Mouse (Mus musculus) T-helper 2 cell (primary cell): ENCODE measurements around the gene Mab21l3.

ENCODE experiments used
- in situ Hi-C: fragments of 300-600 bp; cut with MboI, MseI; formaldehyde crosslinking; loops from one replicate; pipeline ENCODE4 v1.15.1; 2025; ENCODE audit warnings: high pct_unique_total_duplicates

The Mab21l3 gene

DNA sequence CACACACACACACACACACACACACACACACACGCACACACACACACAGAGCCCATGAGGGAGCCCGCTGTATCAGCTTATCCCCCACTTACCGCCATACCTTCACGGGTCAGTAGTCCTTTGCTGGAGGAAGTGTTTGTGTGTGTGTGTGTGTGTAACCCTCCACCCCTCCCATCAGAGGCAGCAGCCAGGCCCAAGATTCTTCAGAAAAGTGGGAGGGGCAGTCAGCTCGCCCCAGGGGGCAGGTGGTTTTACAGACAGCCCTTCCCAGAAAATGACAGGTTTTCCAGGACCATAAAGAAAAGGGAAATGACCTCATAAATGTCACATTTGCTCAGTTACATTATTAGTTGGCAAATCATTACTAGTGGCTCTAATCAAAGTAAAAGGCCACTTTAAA, at the start of gene Mab21l3:
Gene Mab21l3, minus strand, starts transcription at position 144 of the 400 bp plus-strand sequence.
- in situ Hi-C loops: no loop called here

DNA sequence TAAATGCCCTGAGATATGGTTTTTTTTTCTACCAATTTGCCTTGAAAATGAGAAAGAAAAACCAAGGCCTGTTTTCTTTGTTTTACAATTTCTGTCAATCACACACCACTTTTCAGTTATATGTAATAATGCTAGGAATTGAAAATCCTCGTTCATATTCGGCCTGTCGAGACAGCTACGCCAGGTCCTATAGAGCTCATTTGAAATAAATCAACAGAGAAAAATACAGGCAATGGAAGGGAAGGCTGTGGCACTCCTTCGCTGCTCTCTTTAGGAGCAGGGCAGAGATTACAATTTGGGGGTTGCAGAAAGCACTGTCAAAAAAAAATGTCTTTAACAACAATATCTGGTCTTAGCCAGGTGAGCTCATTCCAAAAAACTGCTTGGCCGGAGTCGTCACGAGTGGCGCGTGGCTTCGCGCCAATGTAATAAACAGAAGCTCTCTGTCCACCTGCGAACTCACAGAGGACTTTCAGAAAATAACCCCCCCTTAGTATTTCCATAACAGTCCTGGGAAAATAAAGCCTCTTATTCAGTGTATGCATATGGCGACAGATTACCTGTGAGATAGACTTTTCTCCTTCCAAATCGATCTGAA, 48.7 kb upstream of the Mab21l3 start:
- in situ Hi-C loops: no loop called here

- in situ Hi-C loops: no loop called here
Observed at GRCm38 (mm10) chr3:101896893-101897292, 48.1 kb upstream of the Mab21l3 start.

DNA sequence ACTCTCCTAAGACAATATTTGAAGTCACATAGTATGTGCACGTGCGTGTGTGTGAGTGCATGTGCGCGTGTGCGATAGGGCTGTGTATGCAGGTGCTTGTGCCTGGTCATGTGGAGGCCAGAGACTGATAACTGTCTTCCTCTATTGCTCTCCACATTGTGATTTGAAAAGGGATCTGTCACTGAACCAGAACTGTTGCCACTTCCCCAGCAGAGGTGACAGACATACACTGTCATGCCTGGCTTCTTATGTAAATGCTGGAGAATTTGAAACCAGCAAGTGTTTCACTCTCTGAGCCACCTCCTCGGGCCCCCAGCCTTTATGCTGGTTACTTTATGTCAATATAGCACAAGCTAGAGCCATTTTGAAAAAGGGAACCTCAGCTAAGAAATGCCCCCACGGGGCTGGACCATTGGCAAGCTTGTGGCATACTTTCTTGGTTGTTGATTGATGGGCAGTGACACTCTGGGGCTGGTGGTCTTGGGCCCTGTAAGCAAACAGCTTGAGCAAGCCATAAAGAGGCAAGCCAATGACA, 46.7 kb upstream of the Mab21l3 start:
- in situ Hi-C loops: no loop called here

DNA sequence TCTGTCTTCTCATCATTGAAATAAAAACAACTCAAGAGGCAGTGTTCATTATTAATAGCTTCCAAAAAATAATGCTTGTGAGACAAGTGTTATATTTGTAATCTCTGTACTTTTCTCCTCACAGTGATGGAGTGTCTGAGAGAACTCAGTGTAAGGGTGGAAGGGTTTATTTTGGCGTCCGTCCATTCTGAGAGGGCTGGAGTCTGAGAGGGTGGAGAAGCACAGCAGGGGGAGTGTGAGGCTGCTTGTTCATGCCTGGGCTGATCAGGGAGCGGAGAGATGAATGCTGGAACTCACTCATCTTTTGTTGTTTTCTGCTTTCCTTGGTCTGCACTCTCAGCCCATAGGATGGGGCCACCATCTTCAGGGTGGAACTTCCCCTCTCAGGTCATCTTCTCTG, 36.8 kb upstream of the Mab21l3 start:
- in situ Hi-C loops: no loop called here

- in situ Hi-C loops: no loop called here
Observed at GRCm38 (mm10) chr3:101885041-101885440, 36.3 kb upstream of the Mab21l3 start.

DNA sequence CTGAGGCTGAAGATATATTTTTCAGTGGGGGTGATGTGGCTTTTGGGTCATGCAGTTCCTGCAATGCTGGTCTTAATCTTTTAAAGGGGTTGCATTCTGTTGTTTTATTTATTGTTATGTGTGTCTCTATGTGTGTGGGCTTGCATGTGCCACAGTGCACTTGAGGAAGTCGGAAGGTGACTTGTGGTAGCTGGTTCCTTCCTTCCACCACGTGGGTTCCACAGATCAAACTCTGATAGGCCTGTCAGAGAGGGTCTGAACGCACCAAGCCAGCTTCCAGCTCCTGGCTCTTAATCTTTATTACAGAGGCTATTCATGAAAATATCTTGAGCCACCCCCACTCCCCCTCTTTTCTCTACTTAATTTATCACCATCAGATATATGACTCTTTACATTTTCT, 35.1 kb upstream of the Mab21l3 start:
- in situ Hi-C loops: no loop called here

DNA sequence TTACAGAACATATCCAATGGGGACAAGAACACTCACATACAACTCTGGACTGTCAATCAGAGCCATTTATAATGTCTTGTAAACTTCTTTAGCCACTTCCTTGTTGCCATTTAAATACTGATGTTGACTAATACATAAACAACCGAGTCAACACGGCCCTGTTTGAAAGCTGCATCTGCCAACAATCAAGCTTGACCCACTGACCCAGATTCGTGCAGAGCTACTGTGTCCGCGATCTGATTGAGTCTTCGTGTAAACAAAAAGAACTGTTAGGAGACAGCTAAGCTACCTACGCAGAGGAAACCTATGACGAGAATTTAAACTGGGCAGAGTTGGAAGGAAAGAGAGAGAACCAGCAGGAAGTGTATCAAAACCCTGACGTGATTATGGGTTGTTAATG, 33.0 kb upstream of the Mab21l3 start:
- in situ Hi-C loops: no loop called here

GRCm38 (mm10) chr3:101880818-101881217, 32.1 kb upstream of the Mab21l3 start:
- in situ Hi-C loops: no loop called here

DNA sequence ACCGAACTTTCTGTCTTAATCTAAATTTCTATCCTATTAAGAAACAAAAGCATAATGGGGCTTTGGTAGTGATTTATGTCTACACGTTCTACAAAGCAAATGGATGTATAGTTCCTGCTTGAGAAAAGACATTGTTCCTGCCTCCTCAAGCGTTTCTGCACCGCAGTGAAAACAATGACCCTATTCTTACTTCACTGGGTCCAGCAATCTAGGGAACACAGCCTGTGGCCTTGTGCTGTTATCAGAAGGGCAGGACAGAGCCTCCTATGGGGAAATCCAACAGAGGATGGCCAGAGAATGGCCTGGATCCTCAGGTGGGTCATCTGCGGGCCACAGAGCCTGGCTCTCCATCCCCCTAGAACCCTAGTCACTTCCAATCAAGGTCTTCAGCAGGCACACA, 29.4 kb upstream of the Mab21l3 start:
- in situ Hi-C loops: no loop called here

DNA sequence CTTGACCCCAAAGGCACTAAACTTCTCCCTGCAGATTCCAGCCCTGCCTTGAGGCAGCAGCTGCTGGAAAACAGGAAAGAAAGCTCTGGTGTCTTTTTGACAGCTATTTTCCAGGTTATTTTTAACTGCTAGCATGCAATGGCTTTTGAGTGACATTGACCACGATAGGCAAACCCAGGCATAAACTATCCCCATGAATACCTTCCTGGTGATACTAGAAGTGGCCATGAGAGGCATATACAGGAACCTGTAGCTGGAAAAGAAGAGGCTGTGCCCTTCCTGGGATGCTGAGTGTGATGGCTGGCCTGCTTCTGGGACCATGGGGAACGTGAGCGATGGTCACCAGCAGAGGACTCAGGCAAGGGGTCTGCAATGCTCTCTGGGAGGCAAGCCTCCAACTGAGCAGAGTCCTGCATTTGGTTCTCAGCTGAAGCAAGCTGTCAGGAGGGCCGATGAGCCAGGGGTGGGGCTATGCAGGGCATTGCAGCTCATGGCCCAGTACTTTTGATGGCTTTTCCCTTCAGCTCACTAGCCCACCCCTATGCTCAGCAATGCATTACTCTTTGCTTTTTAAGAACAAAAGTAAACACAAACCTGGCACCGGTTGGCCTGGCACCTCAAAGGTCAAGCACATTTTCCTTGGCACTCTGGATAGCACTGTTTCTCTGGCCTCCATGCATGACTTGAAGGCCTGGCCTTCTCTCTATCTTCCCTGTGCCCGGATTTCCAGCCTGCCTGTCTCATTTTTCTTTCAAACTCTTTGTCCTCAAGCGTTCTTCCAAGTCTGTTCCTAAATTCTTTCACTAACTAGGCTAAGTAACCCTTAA, 27.9 kb upstream of the Mab21l3 start:
- in situ Hi-C loops: no loop called here

DNA sequence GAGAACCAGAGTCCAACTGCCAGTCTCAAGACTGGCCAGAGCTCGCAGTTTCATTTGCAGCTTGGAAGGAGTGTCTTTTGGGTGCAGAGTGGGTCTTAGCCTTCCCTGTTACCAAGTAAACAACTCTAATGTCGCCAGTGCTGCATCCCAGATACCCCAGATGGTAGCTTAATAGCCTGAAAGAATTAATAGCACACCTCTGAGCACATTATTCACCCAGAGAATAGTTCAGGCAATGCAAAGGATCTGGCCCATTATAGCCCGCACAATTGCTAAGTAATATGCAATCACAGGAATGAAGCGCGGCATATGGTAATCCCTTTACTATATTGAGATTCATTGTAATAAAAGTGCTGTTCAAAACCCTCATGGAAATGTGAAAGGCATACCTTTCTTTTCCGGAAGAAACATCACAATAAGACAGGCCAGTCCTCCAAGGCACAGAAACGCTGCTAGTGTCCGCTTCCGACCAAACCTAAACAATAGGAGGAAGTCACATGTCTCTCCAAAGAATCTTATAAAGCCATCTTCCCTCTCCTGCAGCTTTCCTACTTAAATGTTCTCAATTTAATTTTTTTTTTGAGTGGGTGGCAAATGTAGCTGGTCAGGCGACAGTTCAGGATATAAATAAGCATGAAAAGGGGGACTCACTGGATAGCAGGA, 26.6 kb upstream of the Mab21l3 start:
- in situ Hi-C loops: no loop called here

- in situ Hi-C loops: no loop called here
Observed at GRCm38 (mm10) chr3:101873061-101873675, 24.4 kb upstream of the Mab21l3 start.

GRCm38 (mm10) chr3:101871951-101872350, 23.2 kb upstream of the Mab21l3 start:
- in situ Hi-C loops: no loop called here

DNA sequence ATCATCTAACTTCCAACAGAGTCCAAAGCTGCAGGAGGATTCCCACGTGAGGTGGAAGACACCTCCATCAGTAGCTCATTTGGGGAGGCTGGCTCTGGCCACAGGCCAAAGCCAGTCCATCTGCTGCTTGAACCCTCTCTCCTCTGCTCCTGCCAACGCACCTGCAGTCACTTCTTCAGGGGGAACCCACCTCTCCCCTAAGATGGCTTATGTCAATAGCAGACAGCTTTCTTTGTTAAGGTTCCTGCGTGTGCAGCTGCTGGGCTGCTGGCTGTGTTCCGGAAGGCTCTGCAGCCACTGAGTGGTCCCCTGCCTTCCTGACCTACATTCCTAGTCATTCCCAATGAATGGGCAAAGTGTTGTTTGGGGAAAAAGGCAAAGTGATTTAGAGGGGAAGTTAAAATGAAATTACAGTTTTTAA, 18.3 kb upstream of the Mab21l3 start:
- in situ Hi-C loops: no loop called here

GRCm38 (mm10) chr3:101861856-101862255, 13.1 kb upstream of the Mab21l3 start:
- in situ Hi-C loops: no loop called here

- in situ Hi-C loops: no loop called here
Observed at GRCm38 (mm10) chr3:101860151-101860550, 11.4 kb upstream of the Mab21l3 start.

DNA sequence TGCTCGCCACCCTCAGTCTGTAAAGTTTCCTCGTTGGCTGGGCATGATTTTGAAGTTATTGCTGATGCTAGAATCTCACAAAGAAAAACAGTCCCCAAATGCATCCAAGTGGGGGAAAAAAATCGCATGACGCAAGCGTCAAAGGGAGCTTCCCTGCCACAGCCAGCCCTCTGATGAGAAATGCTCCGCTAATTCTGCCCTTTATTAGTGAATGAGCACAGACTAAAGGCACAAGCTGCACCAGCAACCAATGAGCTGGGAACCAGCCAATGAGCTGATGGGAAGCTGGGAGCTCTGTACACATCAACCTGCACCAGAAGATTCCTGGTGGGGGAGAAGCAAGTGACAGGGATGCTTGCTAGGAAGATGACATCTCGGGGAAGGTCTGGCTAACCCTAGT, 11.0 kb upstream of the Mab21l3 start:
- in situ Hi-C loops: no loop called here

DNA sequence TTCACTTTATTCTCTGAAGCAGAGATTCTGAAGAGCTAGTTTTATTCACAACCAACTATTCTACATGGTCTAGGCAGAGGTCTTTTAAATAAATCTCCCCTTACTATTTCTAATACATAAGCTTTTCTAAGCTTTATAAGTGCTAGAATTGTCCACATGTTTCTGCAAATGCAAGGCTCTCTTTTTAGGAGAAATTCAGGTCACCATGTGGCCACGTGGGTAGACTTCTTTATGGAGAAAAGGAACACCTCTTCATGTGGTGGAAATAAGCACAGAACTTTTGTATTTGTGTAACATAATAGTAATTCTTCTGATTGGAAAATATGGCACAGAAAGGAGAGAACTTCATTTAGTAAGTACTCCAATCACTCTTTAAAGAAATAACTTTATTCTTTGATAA, 5.3 kb upstream of the Mab21l3 start:
- in situ Hi-C loops: no loop called here

- in situ Hi-C loops: no loop called here
Observed at GRCm38 (mm10) chr3:101851363-101851762, 2.6 kb upstream of the Mab21l3 start.

- in situ Hi-C loops: no loop called here
Observed at GRCm38 (mm10) chr3:101846096-101846495, 2.7 kb downstream of the Mab21l3 start.
